Mouse (Mus musculus) cerebellum, postnatal 25 days (tissue): ENCODE measurements at regions not wholly inside any gene's neighbourhood (a gene's known extent, or its start where the extent isn't known, plus 50 kb on each side); places are given as distances from the start of the nearest gene placed in this dataset.

ENCODE experiments used
- DNase-seq, 2 experiments: peaks; one replicate each; pipeline ENCODE4 v3.0.0; 2021; ENCODE audit warnings: mixed read lengths in 2 of 2

DNA sequence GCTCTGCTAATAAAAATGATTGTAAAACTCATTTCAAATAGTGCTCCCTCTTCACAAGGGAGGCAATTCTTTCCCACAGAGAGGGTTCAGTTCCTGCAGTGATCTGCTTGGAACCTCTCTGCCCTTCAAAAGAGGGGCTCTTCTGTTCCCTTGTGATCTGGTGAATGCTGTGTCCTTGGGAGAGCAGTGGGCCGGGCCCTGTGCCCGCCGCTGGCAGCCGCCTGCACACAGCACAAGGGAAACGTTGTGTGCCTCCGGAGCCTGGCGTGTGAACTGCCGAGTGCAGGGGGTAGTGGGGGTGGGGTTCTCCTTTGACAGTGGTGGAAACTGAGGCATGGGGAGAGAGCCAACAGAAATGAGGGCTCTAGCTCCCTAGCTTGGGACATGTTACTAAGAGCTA is 54.4 kb upstream of the Csrp1 start:
- peak; percentile 23 to 44 for DNase-seq

DNA sequence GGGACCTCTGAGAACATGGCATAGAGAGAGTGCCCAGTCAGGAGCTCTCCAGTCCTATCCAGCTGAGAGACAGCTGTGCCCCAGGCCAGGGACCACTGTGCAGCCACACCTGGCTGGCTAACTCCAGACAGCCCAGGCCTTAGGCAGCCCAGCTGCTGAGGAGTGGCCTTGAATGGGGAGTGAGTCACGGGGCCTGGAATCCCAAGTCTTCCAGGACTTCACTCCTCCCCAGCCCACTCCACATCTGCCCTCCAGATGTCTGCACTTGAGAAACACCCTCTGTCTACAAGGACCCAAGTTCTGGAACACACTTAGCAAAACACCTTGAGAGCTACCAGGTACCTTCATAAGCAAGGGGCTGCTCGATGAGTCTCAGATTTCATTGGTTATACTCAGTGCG is 51.5 kb upstream of the Csrp1 start:
- peak in 1 of 2 experiments; percentile 2 for DNase-seq

DNA sequence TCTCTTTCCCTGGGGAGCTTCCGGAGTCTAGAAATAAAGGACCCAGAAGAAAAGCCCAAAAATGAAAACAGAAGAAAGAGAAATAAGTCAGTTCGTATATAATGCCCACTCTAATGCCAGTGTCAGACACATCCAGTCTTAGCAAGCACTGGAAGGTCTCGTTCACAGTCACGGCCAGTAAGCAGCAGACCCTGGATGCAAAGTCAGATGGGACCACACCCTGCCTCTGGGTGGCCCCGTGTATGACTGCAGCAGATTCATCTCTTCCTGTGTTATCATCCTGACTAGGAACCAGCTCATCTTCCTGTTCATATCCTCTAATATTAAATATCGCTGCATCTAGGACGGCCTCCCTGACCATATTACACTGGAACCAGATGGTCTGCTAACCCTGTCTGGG is 50.9 kb upstream of the Csrp1 start:
- no peak for DNase-seq

GRCm38 (mm10) chr1:135669803-135670202 is 50.1 kb upstream of the Csrp1 start:
- DNase-seq: peak; percentile 27 to 35
